Mouse (Mus musculus) 3T3-L1 (cell line): ENCODE measurements at regions not wholly inside any gene's neighbourhood (a gene's known extent, or its start where the extent isn't known, plus 50 kb on each side); places are given as distances from the start of the nearest gene placed in this dataset.
"Not testable (repeated sequence)": the region's sequence is repeated elsewhere in the genome, so short reads cannot be mapped to it uniquely, and the experiment has no call there.

Experiments
- DNase-seq: peaks from one replicate; pipeline ENCODE4 v3.0.0-alpha.2; 2015; ENCODE audit warnings: low read depth, low spot score

GRCm38 (mm10) chr10:99320797-99321196, 57.8 kb downstream of the Dusp6 start:
- no peak for DNase-seq

GRCm38 (mm10) chr10:99323358-99323757, 60.3 kb downstream of the Dusp6 start:
- no peak for DNase-seq

- DNase-seq, result no peak
These were observed 64.5 kb downstream of the Dusp6 start for GRCm38 (mm10) chr10:99327501-99327900.

- no peak for DNase-seq
These were observed 65.5 kb downstream of the Dusp6 start for GRCm38 (mm10) chr10:99328568-99328967.

GRCm38 (mm10) chr10:99329469-99329868, 66.4 kb downstream of the Dusp6 start:
- no peak for DNase-seq

- no peak for DNase-seq
These were observed 67.5 kb downstream of the Dusp6 start for GRCm38 (mm10) chr10:99330519-99330918.

- DNase-seq, result no peak
These were observed 68.8 kb downstream of the Dusp6 start for GRCm38 (mm10) chr10:99331876-99332275.

- no peak for DNase-seq
These were observed 70.8 kb downstream of the Dusp6 start for GRCm38 (mm10) chr10:99333831-99334230.

- DNase-seq, result no peak
These were observed 73.1 kb downstream of the Dusp6 start for GRCm38 (mm10) chr10:99336091-99336490.

- DNase-seq, result not testable (repeated sequence)
These were observed 75.8 kb downstream of the Dusp6 start for GRCm38 (mm10) chr10:99338790-99339189.

- not testable (repeated sequence) for DNase-seq
These were observed 76.4 kb downstream of the Dusp6 start for GRCm38 (mm10) chr10:99339291-99339912.

GRCm38 (mm10) chr10:99340057-99340456, 77.0 kb downstream of the Dusp6 start:
- DNase-seq, result not testable (repeated sequence)

- no peak for DNase-seq
These were observed 86.2 kb downstream of the Dusp6 start for GRCm38 (mm10) chr10:99349125-99349716.

GRCm38 (mm10) chr10:99353541-99354292, 90.7 kb downstream of the Dusp6 start:
- peak; percentile 36 for DNase-seq

GRCm38 (mm10) chr10:99354352-99354751, 91.3 kb downstream of the Dusp6 start:
- no peak for DNase-seq

GRCm38 (mm10) chr10:99355303-99355702, 92.3 kb downstream of the Dusp6 start:
- DNase-seq, result no peak

- DNase-seq, result no peak
These were observed 93.2 kb downstream of the Dusp6 start for GRCm38 (mm10) chr10:99356221-99356620.

GRCm38 (mm10) chr10:99356883-99357282, 93.9 kb downstream of the Dusp6 start:
- no peak for DNase-seq

GRCm38 (mm10) chr10:99357347-99357746, 94.3 kb downstream of the Dusp6 start:
- DNase-seq, result no peak

GRCm38 (mm10) chr10:99358256-99358655, 95.2 kb downstream of the Dusp6 start:
- no peak for DNase-seq

- DNase-seq, result no peak
These were observed 96.4 kb downstream of the Dusp6 start for GRCm38 (mm10) chr10:99359439-99359866.

- DNase-seq, result not testable (repeated sequence)
These were observed 97.6 kb downstream of the Dusp6 start for GRCm38 (mm10) chr10:99360601-99361000.

GRCm38 (mm10) chr10:99366162-99366561, 103.1 kb downstream of the Dusp6 start:
- DNase-seq, result no peak
